13 mouse cellular contexts compared by ENCODE assay signal in the genomic region with DNA sequence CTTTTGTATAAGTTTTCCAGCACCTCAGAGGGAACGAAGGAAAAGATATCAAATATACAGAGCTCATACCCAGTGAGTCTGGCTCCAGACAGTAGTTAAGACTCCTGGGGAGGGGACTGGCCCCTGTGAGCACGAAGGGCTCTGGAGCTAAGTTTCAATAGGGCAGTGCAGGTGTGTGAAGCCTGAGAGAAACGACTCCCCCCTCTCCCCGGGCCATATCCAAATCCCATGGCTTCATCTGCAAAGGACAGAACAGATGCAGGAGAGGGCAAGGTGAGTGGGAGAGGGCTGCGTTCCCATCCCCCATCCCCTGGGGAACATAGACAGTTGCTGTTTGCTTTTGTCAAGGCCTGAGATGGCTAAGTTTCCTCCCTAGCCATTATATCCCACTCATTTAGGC.
"Had no signal": no experiment of that assay in that cellular context is flagged by ENCODE, and none has a peak within 500 bp of the region (broad histone marks: within the 10 kb centered on the region; RNA-seq: fewer than 3 reads in every experiment).

No protein-coding gene starts in this region.

- H3K36me3 ChIP-seq: liver, embryonic 13.5 days; midbrain, embryonic 13.5 days had no signal

- ATAC-seq: midbrain, embryonic 13.5 days had no signal

- H3K4me3 ChIP-seq: layer of hippocampus, adult 2 months; left cerebral cortex, adult 2 months; liver, embryonic 13.5 days; midbrain, embryonic 13.5 days had no signal

- H3K27ac ChIP-seq: kidney, postnatal 0 days; layer of hippocampus, adult 2 months; left cerebral cortex, adult 2 months; liver, embryonic 13.5 days; macrophage; midbrain, embryonic 13.5 days had no signal

- H3K27me3 ChIP-seq: liver, embryonic 13.5 days; midbrain, embryonic 13.5 days had no signal

- H3K4me2 ChIP-seq: liver, embryonic 13.5 days; midbrain, embryonic 13.5 days had no signal

- H3K9ac ChIP-seq: liver, embryonic 13.5 days; midbrain, embryonic 13.5 days had no signal

- H3K9me3 ChIP-seq: liver, embryonic 13.5 days; midbrain, embryonic 13.5 days had no signal

- DNase-seq: kidney, adult 18-20 months; kidney, postnatal 25 days; layer of hippocampus, adult 9-11 months; layer of hippocampus, postnatal 36 days; liver, embryonic 13.5 days; lung, adult 2 months; thymus, adult 2 months; thymus, postnatal 25 days had no signal

- H3K4me1 ChIP-seq: liver, embryonic 13.5 days had no signal
